Mouse (Mus musculus) C2C12 (cell line): ENCODE data around the gene Gucy2g. TPM values are rescaled to one million over a fixed set of nuclear protein-coding genes. Genes with fewer than 3 reads are reported as not detected.

ENCODE experiments used
- microRNA-seq: library from miRNA; unstranded; fragments of <30 nt; microRNA quantifications from one replicate; pipeline ENCODE4, GENCODE M21; 2019; ENCODE audit warnings: borderline microRNAs expressed
- polyA plus RNA-seq: library from polyadenylated mRNA; unstranded; fragments of >200 nt; fragmentation: generic; extraction: Trizol; gene quantifications from one replicate; pipeline ENCODE4 v1.2.1, GENCODE M21; 2012; ENCODE audit warnings: missing spikeins

Gucy2g gene
- polyA plus RNA-seq, 1 experiment, result 0.02 TPM

Small RNA genes within 50 kb of the gene (microRNA-seq; reads per million reads assigned to microRNA genes)
- not detected for gene Mir6715

Other genes with a start within 250 kb of the Gucy2g start
- 7.0 TPM for gene Gpam, start 114.0 kb downstream of the Gucy2g start, polyA plus RNA-seq
- gene Tectb, start 60.5 kb downstream of the Gucy2g start, polyA plus RNA-seq, result not detected
- 30.2 TPM for gene Acsl5, start 10.7 kb upstream of the Gucy2g start, polyA plus RNA-seq
- 32.6 TPM for gene Zdhhc6, start 74.8 kb upstream of the Gucy2g start, polyA plus RNA-seq
- 10.4 TPM for gene Vti1a, start 75.1 kb upstream of the Gucy2g start, polyA plus RNA-seq